Mouse (Mus musculus) liver, embryonic 14.5 days (tissue): Measurements from ENCODE around the gene Syce1.

Experiments
- CTCF ChIP-seq: IDR thresholded peaks from 2 replicates; pipeline ENCODE4 v1.5.1; 2016; ENCODE audit warnings: antibody characterized with exemption, low read depth, control low read depth
- EP300 ChIP-seq: IDR thresholded peaks from 2 replicates; pipeline ENCODE4 v1.6.1; 2016; ENCODE audit warnings: antibody characterized with exemption, low read depth

DNA sequence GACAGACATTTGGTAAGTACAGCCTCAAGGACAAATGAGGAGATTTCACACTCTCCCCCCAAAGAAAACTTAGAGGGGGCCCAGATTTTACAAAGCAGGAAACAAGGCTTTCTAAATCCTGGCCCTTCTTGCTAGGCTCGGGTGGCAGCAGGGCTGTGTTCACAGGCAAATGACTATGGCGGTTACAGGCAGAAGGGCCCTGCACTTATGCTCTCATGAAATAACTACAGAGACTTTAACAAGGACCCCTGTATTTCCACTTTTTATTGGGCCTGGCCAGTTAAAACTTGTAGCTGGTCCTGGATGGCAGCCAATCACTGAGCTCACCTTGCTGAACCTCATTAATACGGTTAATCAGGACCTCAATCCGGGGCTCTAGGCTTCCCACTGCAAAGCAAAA, 7.1 kb downstream of the Syce1 start:
- TF ChIP-seq CTCF (no peak), EP300 (no peak)
